Mouse (Mus musculus): ENCODE results near the gene Itprid2. TPM values are rescaled to one million over a fixed set of nuclear protein-coding genes. Genes with fewer than 3 reads are reported as not detected.

Itprid2 gene
- 7.7 and 26.3 TPM in 2 replicates for polyA plus RNA-seq (2012; ENCODE audit: low replicate concordance)

GRCm38 (mm10) chr2:79634528-79635400, at the start of gene Itprid2:
Itprid2 (plus strand) TSS chr2:79635352.

GRCm38 (mm10) chr2:79707575-79707974, 72.4 kb downstream of the Itprid2 start, which contains the start of gene Ppp1r1c:
Ppp1r1c (plus strand) TSS chr2:79707780.

Other genes with a start within 250 kb of the Itprid2 start
- not detected in 2 replicates for gene Neurod1, start 178.6 kb upstream of the Itprid2 start, polyA plus RNA-seq (2012; ENCODE audit: low replicate concordance)
- 0.35 and 2.4 TPM in 2 replicates for gene Cerkl, start 178.6 kb upstream of the Itprid2 start, polyA plus RNA-seq (2012; ENCODE audit: low replicate concordance)
- gene Ppp1r1c, start 72.4 kb downstream of the Itprid2 start, polyA plus RNA-seq (2012; ENCODE audit: low replicate concordance): not detected in 2 replicates

All from hematopoietic multipotent progenitor cell, adult 10-12 weeks (in vitro differentiated cells).